Mouse (Mus musculus): ENCODE measurements around the gene Cdip1. TPM values are rescaled to one million over a fixed set of nuclear protein-coding genes. Genes with fewer than 3 reads are reported as not detected.

Cdip1 gene
- polyA plus RNA-seq, 1 experiment from 2014 or later = 82.0 TPM

DNA sequence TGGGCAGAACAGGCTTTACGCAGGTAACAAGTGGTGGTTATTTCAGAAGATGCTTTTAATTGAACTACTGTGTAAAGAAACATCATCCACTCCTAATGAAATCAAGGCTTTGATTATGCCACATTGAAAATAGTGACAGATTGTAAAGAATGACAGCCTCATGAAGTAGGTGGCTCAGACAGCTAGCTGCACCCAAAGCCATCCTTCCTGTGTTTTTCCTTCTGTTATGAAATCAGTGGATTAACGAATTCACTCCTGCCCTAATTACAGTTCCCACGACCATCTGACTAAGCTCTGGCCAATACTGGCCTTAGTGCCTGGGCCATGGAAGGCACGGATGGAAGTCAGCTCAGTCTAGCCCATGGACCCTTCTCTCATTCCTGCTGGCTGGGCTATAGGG, 11.2 kb downstream of the Cdip1 start:
- Histone ChIP-seq H3K4me1 (ENCODE audit: control insufficient read depth, insufficient read depth, low read length) (peaks cover 14% of the 10 kb centered on the region; the same call in 1 of the 2 replicates), H3K9ac (ENCODE audit: low read length) (no peak overlapping the region), H3K27ac (ENCODE audit: low read length) (no peak overlapping the region), H3K4me3 (replicated peaks; ENCODE audit: low read length) (no peak overlapping the region), H3K36me3 (ENCODE audit: control insufficient read depth, insufficient read depth, low read length) (no peaks in the 10 kb centered on the region), H3K4me2 (ENCODE audit: low read depth, low read length) (no peak overlapping the region), H3K9me3 (replicated peaks; ENCODE audit: control insufficient read depth, low read length) (no peaks in the 10 kb centered on the region), H3K27me3 (ENCODE audit: control insufficient read depth, insufficient read depth, low read length) (no peaks in the 10 kb centered on the region)
- ATAC-seq (ENCODE audit: insufficient read depth, low FRiP score) = no peak
- WGBS = 94% methylated on average over 4 of the region's 4 CpGs

DNA sequence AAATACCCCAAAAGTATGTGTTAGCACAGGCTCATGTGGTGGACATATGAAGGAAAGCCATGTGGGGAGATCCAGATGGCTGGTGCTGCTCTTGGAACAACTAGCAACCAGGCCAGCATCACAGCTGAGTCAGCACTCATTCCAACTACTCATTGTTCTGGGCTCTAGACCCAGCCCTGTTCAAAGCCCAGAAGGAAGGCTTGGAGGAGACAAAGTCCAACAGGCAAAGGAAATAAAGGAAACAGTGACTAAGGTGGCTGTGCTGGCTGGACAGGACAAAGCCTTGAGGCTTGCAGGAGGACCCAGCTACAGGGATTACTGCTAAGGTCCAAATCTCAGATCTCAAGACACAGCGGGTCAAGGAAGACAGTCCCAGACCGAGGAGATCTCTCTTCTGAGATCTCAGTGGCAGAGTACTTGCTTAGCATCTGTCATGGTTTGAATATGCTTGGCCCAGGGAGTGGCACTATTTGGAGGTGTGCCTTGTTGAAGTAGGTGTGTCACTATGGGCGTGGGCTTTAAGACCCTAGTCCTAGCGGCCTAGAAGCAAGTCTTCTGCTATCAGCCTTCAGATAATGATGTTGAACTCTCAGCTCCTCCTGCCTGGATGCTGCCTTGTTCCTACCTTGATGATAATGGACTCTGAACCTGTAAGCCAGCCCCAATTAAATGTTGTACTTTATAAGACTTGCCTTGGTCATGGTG, 12.0 kb downstream of the Cdip1 start:
- peaks cover 20% of the 10 kb centered on the region for H3K4me1 ChIP-seq (ENCODE audit: control insufficient read depth, insufficient read depth, low read length)
- no peak overlapping the region for H3K4me3 ChIP-seq (replicated peaks; ENCODE audit: low read length)
- no peaks in the 10 kb centered on the region for H3K27me3 ChIP-seq (ENCODE audit: control insufficient read depth, insufficient read depth, low read length)
- 86% methylated on average over 4 of the region's 4 CpGs for WGBS
- H3K9ac ChIP-seq (ENCODE audit: low read length) = no peak overlapping the region
- H3K4me2 ChIP-seq (ENCODE audit: low read depth, low read length) = no peak overlapping the region
- no peaks in the 10 kb centered on the region for H3K9me3 ChIP-seq (replicated peaks; ENCODE audit: control insufficient read depth, low read length)
- H3K36me3 ChIP-seq (ENCODE audit: control insufficient read depth, insufficient read depth, low read length) = no peaks in the 10 kb centered on the region
- peak; percentile 81 for ATAC-seq (ENCODE audit: insufficient read depth, low FRiP score)
- peak overlapping the region; percentile 17; the same call in 1 of the 2 replicates for H3K27ac ChIP-seq (ENCODE audit: low read length)

DNA sequence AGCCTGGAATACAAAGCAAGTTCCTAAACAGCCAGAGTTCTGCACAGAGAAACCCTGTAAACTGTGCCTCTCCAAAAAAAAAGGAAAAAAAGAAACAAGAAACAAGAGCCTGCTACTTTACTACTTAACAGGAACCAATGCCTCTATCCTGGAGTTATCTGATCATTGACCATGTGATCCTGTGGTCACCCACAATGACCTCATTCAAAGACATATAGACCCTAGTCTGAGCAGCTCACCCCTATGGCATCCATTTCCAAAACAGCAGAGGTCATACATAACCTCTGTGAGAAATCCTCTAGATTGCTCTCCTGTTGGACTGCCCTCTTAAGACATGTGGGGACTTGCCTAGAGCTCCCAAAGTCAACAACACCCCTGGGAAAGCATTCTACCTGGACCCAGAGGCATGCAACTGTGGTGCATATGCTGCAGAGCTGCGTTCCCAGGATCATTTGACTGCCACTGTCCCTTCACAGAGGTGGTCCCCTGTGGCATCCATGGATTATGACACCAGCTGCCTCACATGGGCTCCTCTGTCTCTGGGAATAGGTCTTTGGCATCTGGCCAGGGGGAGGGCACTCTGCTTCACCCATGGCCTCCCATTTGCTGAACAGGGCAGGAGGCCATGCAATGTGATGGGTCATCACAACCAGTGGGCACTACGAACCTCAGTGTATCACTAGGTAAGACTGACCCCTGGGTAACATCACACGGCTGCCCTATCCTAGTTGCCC, 12.8 kb downstream of the Cdip1 start:
- H3K27ac ChIP-seq (ENCODE audit: low read length) = no peak overlapping the region; the same call in 1 of the 2 replicates
- peaks cover 22% of the 10 kb centered on the region for H3K4me1 ChIP-seq (ENCODE audit: control insufficient read depth, insufficient read depth, low read length)
- no peak overlapping the region for H3K4me3 ChIP-seq (replicated peaks; ENCODE audit: low read length)
- H3K9ac ChIP-seq (ENCODE audit: low read length) = no peak overlapping the region
- no peak overlapping the region for H3K4me2 ChIP-seq (ENCODE audit: low read depth, low read length)
- no peaks in the 10 kb centered on the region for H3K9me3 ChIP-seq (replicated peaks; ENCODE audit: control insufficient read depth, low read length)
- no peaks in the 10 kb centered on the region for H3K36me3 ChIP-seq (ENCODE audit: control insufficient read depth, insufficient read depth, low read length)
- no peaks in the 10 kb centered on the region for H3K27me3 ChIP-seq (ENCODE audit: control insufficient read depth, insufficient read depth, low read length)
- WGBS = 82% methylated on average over 3 of the region's 3 CpGs
- peak; percentile 37; the same call in 1 of the 2 replicates for ATAC-seq (ENCODE audit: insufficient read depth, low FRiP score)

DNA sequence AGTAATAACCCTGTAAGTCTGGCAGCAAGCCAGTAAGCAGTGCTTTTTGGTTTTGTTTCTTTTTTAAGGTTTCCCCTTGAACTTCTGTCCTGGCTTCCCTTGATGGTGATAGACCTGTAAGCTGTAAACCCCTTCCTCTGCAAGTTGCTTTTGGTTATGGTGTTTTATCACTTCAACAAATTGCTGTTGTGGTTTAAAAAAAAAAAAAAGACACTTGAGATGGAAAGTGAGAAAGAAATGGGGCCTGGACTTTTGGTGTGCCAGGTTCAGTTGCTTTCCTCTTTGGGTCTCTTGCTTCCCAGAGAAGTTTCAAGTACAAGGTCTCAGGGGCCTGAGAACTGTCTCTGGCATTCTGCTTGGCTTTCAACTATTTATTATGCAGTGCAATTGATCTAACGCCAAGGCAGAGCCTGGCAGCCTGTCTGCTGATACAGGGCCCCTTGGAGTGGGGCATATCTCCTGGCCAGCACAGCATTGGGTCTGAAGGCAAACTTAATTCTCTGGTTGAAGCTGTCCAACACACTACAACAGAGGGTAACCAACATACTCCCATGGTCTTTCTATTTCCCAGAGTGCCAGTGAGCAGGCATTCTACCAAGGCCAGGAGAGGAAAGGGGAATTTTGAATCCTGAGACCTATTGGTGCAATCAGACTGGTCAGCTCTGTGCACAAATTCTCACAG, 16.7 kb downstream of the Cdip1 start:
- H3K4me3 ChIP-seq (replicated peaks; ENCODE audit: low read length) = no peak overlapping the region
- no peak overlapping the region for H3K4me2 ChIP-seq (ENCODE audit: low read depth, low read length)
- H3K36me3 ChIP-seq (ENCODE audit: control insufficient read depth, insufficient read depth, low read length) = no peaks in the 10 kb centered on the region
- ATAC-seq (ENCODE audit: insufficient read depth, low FRiP score) = no peak
- peaks cover 16% of the 10 kb centered on the region for H3K4me1 ChIP-seq (ENCODE audit: control insufficient read depth, insufficient read depth, low read length)
- H3K9ac ChIP-seq (ENCODE audit: low read length) = no peak overlapping the region
- H3K27ac ChIP-seq (ENCODE audit: low read length) = no peak overlapping the region
- WGBS = 47% methylated on average over 1 of the region's 1 CpGs
- no peaks in the 10 kb centered on the region for H3K27me3 ChIP-seq (ENCODE audit: control insufficient read depth, insufficient read depth, low read length)
- H3K9me3 ChIP-seq (replicated peaks; ENCODE audit: control insufficient read depth, low read length) = no peaks in the 10 kb centered on the region

DNA sequence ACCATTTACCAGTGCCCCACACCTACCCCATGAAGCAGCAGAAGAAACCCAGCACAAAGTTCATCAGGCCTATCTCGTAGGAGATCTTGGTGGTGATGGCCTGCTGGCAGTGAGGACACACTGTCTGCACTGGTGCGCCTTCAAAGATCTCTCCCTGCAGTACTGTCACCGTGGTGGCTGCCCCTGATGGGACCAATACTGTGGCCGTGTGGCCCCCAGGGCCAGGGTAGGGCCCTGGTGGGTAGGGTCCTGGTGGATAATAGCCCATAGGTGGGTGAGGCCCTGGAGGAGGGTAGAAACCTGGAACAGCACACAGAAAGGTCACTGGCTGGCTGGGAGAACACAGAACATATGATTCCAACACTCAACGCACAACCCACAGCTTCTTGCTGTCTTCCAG, 21.4 kb downstream of the Cdip1 start:
- Histone ChIP-seq H3K9ac (ENCODE audit: low read length) (no peak overlapping the region), H3K4me3 (replicated peaks; ENCODE audit: low read length) (no peak overlapping the region), H3K4me2 (ENCODE audit: low read depth, low read length) (no peak overlapping the region), H3K36me3 (ENCODE audit: control insufficient read depth, insufficient read depth, low read length) (peaks cover 26% of the 10 kb centered on the region; the same call in 1 of the 2 replicates), H3K27me3 (ENCODE audit: control insufficient read depth, insufficient read depth, low read length) (no peaks in the 10 kb centered on the region), H3K27ac (ENCODE audit: low read length) (no peak overlapping the region), H3K4me1 (ENCODE audit: control insufficient read depth, insufficient read depth, low read length) (peaks cover 9% of the 10 kb centered on the region), H3K9me3 (replicated peaks; ENCODE audit: control insufficient read depth, low read length) (no peaks in the 10 kb centered on the region)
- WGBS = 86% methylated on average over 5 of the region's 5 CpGs
- no peak for ATAC-seq (ENCODE audit: insufficient read depth, low FRiP score)

DNA sequence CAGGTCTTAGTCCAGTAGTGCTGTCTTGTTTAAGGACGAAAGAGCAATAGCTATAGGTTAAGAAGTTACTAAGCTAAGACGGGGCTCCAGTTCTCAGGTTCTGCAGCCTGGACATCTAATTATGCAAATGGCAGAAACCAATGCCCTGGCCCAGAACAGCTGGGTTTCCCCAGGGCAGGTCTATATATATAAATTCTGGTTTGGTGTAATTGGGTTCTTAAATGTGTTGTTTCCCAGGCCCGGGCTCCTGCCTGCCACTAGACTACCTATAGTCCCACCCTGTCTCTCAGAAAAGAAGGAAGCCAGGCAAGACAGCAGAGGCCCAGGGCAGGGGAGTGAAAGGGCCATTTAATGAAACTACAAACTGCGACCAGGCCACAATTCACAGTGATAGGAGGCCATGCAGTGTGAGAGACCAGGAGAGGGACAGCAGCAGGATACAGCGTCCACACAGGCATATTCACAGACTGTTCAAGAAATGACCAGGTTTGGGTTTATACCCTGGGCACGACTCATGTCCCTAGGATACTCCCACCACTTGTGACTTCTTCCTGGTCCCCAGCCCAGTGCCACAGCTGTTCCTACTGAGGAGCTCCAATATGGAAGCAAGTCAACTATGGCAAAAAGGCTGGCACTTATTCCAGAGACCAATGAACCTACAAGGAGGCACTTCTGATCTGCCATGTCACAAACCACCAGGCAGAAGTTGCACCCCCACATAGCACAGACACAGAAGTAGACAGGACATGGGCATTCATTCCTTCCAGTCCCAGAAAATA, 22.9 kb downstream of the Cdip1 start:
- H3K27me3 ChIP-seq (ENCODE audit: control insufficient read depth, insufficient read depth, low read length) = no peaks in the 10 kb centered on the region

DNA sequence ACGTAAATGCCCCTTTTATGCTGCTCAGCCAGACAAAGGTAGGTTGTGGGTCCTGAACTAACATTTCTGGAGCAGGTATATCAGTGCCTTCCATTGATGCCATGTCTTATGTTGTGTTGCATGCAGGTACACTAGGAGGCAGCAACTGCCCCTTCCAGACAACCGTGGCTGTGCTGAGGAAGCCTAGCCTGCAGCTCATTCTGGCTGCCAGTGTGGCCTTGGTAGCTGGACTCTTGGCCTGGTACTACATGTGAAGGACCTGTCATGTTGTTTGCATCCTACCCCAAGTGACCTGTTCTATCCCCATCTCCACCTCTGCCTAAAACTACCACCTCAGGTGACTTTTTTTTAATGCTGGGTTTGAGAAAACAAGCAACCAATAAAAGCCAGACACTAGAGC, 24.2 kb downstream of the Cdip1 start:
- Histone ChIP-seq H3K4me1 (ENCODE audit: control insufficient read depth, insufficient read depth, low read length) (no peaks in the 10 kb centered on the region), H3K4me3 (replicated peaks; ENCODE audit: low read length) (no peak overlapping the region), H3K27ac (ENCODE audit: low read length) (no peak overlapping the region), H3K36me3 (ENCODE audit: control insufficient read depth, insufficient read depth, low read length) (peaks cover 26% of the 10 kb centered on the region; the same call in 1 of the 2 replicates), H3K27me3 (ENCODE audit: control insufficient read depth, insufficient read depth, low read length) (no peaks in the 10 kb centered on the region), H3K9ac (ENCODE audit: low read length) (no peak overlapping the region), H3K4me2 (ENCODE audit: low read depth, low read length) (no peak overlapping the region), H3K9me3 (replicated peaks; ENCODE audit: control insufficient read depth, low read length) (no peaks in the 10 kb centered on the region)
- WGBS = 83% methylated on average over 2 of the region's 2 CpGs
- no peak for ATAC-seq (ENCODE audit: insufficient read depth, low FRiP score)

More for the DNA sequence above, 22.9 kb downstream of the Cdip1 start:
- Histone ChIP-seq H3K4me3 (replicated peaks; ENCODE audit: low read length) (no peak overlapping the region), H3K27ac (ENCODE audit: low read length) (no peak overlapping the region), H3K4me2 (ENCODE audit: low read depth, low read length) (no peak overlapping the region), H3K4me1 (ENCODE audit: control insufficient read depth, insufficient read depth, low read length) (no peaks in the 10 kb centered on the region), H3K9ac (ENCODE audit: low read length) (no peak overlapping the region), H3K36me3 (ENCODE audit: control insufficient read depth, insufficient read depth, low read length) (peaks cover 26% of the 10 kb centered on the region; the same call in 1 of the 2 replicates), H3K9me3 (replicated peaks; ENCODE audit: control insufficient read depth, low read length) (no peaks in the 10 kb centered on the region)
- WGBS = 83% methylated on average over 6 of the region's 6 CpGs
- ATAC-seq (ENCODE audit: insufficient read depth, low FRiP score) = no peak

DNA sequence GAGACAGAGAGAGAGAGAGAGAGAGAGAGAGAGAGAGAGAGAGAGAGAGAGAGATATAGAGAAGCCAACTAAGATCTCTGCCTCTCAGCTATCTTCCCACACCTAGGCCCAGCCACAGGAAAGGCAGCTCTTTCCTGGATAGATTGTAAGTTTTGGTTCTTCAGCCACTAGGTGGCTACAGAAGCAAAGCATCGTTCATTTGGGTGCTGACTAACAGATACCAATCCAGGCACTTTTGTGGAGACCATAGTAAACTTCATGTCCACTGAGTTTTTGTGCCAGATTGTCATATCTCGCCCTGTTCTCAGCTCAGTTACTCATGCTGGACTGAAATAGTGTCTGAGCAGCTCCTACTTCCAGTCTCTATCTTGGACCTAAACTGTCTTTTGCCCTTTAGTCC, 26.8 kb downstream of the Cdip1 start:
- no peak overlapping the region for H3K4me2 ChIP-seq (ENCODE audit: low read depth, low read length)
- H3K36me3 ChIP-seq (ENCODE audit: control insufficient read depth, insufficient read depth, low read length) = peaks cover 25% of the 10 kb centered on the region; the same call in 1 of the 2 replicates
- whole genome bisulfite sequencing = 37% methylated on average over 2 of the region's 2 CpGs
- no peak overlapping the region for H3K9ac ChIP-seq (ENCODE audit: low read length)
- H3K4me3 ChIP-seq (replicated peaks; ENCODE audit: low read length) = no peak overlapping the region
- no peaks in the 10 kb centered on the region for H3K9me3 ChIP-seq (replicated peaks; ENCODE audit: control insufficient read depth, low read length)
- peak; percentile 74; the same call in 1 of the 2 replicates for ATAC-seq (ENCODE audit: insufficient read depth, low FRiP score)
- H3K27me3 ChIP-seq (ENCODE audit: control insufficient read depth, insufficient read depth, low read length) = no peaks in the 10 kb centered on the region
- H3K27ac ChIP-seq (ENCODE audit: low read length) = no peak overlapping the region
- H3K4me1 ChIP-seq (ENCODE audit: control insufficient read depth, insufficient read depth, low read length) = no peaks in the 10 kb centered on the region

Measured in stomach, embryonic 16.5 days (tissue).